In genomic region chr4:94837061-94837460, GRCm38 (mm10) we compare ENCODE assay signal across 21 mouse cellular contexts.
DNase-seq lines count a peak whose midpoint lies in the region; ATAC-seq and TF ChIP-seq lines count a peak whose summit lies in the region.
"Had no signal": no experiment of that assay in that cellular context is flagged by ENCODE, and none has a peak within 500 bp of the region (broad histone marks: within the 10 kb centered on the region; RNA-seq: fewer than 3 reads in every experiment).

No protein-coding gene starts in this region.

- no peak for DNase-seq in gastrocnemius, adult 2 months
- DNase-seq in gastrocnemius, postnatal 10 days: no peak
- peak; percentile 63 for DNase-seq in kidney, adult 2 months
- peak; percentile 36 for DNase-seq in lung, embryonic 14.5 days
- no peak for DNase-seq in lung, postnatal 4 days
- no peak for DNase-seq in midbrain, embryonic 14.5 days
- no peak for DNase-seq in midbrain, embryonic 10.5 days (ENCODE audit: low spot score)
- DNase-seq: adrenal gland, adult 8-10 months; adrenal gland, postnatal 36 days; B cell, adult 2 months; cerebellum, adult 2 months; cerebellum, postnatal 10 days; forebrain, postnatal 0 days; gastrocnemius, postnatal 36 days had no signal

- H3K27me3 ChIP-seq in kidney, adult 2 months (replicated peaks; ENCODE audit: control insufficient read depth, insufficient read depth, low read length): no peaks in the 10 kb centered on the region
- H3K27me3 ChIP-seq in kidney, embryonic 16.5 days (ENCODE audit: insufficient read depth, low read length): no peaks in the 10 kb centered on the region
- H3K27me3 ChIP-seq in lung, embryonic 14.5 days (ENCODE audit: insufficient read depth, low read length): no peaks in the 10 kb centered on the region
- H3K27me3 ChIP-seq in midbrain, embryonic 14.5 days (ENCODE audit: control insufficient read depth, insufficient read depth, low read length): no peaks in the 10 kb centered on the region
- no peaks in the 10 kb centered on the region for H3K27me3 ChIP-seq in midbrain, embryonic 10.5 days (ENCODE audit: low read depth, poor library complexity, severe bottlenecking)
- H3K27me3 ChIP-seq: forebrain, embryonic 13.5 days; heart, embryonic 15.5 days had no signal

- no peak for TF ChIP-seq POLR2A in kidney, adult 2 months (IDR thresholded peaks at IDR 0.05; ENCODE audit: low read depth, low read length)

- no peak overlapping the region for H3K4me2 ChIP-seq in kidney, embryonic 16.5 days (replicated peaks; ENCODE audit: low read depth, low read length)
- no peak overlapping the region for H3K4me2 ChIP-seq in lung, embryonic 14.5 days
- H3K4me2 ChIP-seq in midbrain, embryonic 14.5 days (ENCODE audit: low read length): no peak overlapping the region
- H3K4me2 ChIP-seq: forebrain, embryonic 13.5 days; heart, embryonic 11.5 days; heart, embryonic 15.5 days had no signal

- WGBS in kidney, adult 2 months: 49% methylated on average over 7 of the region's 7 CpGs
- WGBS in kidney, embryonic 16.5 days: 50% methylated on average over 7 of the region's 7 CpGs
- WGBS in lung, embryonic 14.5 days: 44% methylated on average over 7 of the region's 7 CpGs
- 85% methylated on average over 7 of the region's 7 CpGs for WGBS in midbrain, embryonic 14.5 days
- WGBS in midbrain, embryonic 10.5 days: 83% methylated on average over 7 of the region's 7 CpGs

- H3K4me1 ChIP-seq in kidney, adult 2 months (ENCODE audit: control insufficient read depth, insufficient read depth, low read length): no peaks in the 10 kb centered on the region
- H3K4me1 ChIP-seq in kidney, embryonic 16.5 days (ENCODE audit: insufficient read depth, low read length): no peaks in the 10 kb centered on the region
- peaks cover 3% of the 10 kb centered on the region; the same call in 1 of the 2 replicates for H3K4me1 ChIP-seq in lung, embryonic 14.5 days (ENCODE audit: insufficient read depth)
- H3K4me1 ChIP-seq in midbrain, embryonic 14.5 days (ENCODE audit: control insufficient read depth, insufficient read depth, low read length): no peaks in the 10 kb centered on the region
- H3K4me1 ChIP-seq in midbrain, embryonic 10.5 days: no peaks in the 10 kb centered on the region
- H3K4me1 ChIP-seq: embryonic facial prominence, embryonic 10.5 days; forebrain, embryonic 13.5 days; heart, embryonic 15.5 days had no signal

- H3K9ac ChIP-seq in kidney, embryonic 16.5 days (replicated peaks; ENCODE audit: low read length): no peak overlapping the region
- H3K9ac ChIP-seq in lung, embryonic 14.5 days: no peak overlapping the region
- H3K9ac ChIP-seq in midbrain, embryonic 14.5 days (replicated peaks; ENCODE audit: low read length): no peak overlapping the region
- H3K9ac ChIP-seq: forebrain, embryonic 13.5 days; forebrain, postnatal 0 days; heart, embryonic 15.5 days had no signal

- TF ChIP-seq CTCF in gastrocnemius, adult 2 months (IDR thresholded peaks at IDR 0.05): no peak
- no peak for TF ChIP-seq CTCF in kidney, adult 2 months (conservative IDR thresholded peaks at IDR 0.05; ENCODE audit: insufficient read depth, insufficient read length, low read depth, low read length)
- TF ChIP-seq CTCF in lung, embryonic 14.5 days (IDR thresholded peaks at IDR 0.05; ENCODE audit: low read depth): no peak

- intact Hi-C loops in gastrocnemius, adult 2 months (cut with DNase I): no loop called here

- peak overlapping the region; percentile 17; the same call in 1 of the 2 replicates for H3K27ac ChIP-seq in gastrocnemius, adult 2 months
- H3K27ac ChIP-seq in kidney, adult 2 months (ENCODE audit: insufficient read depth, low read depth, low read length): no peak overlapping the region
- H3K27ac ChIP-seq in kidney, embryonic 16.5 days (ENCODE audit: low read length): no peak overlapping the region
- H3K27ac ChIP-seq in lung, embryonic 14.5 days (ENCODE audit: low read depth): no peak overlapping the region
- no peak overlapping the region for H3K27ac ChIP-seq in midbrain, embryonic 14.5 days (replicated peaks; ENCODE audit: low read depth, low read length)
- H3K27ac ChIP-seq in midbrain, embryonic 10.5 days (replicated peaks): no peak overlapping the region
- H3K27ac ChIP-seq: embryonic facial prominence, embryonic 10.5 days; forebrain, embryonic 13.5 days; heart, embryonic 15.5 days had no signal

- no peak overlapping the region for H3K4me3 ChIP-seq in gastrocnemius, adult 2 months
- no peak overlapping the region for H3K4me3 ChIP-seq in kidney, adult 2 months (ENCODE audit: insufficient read depth, low read depth, low read length)
- H3K4me3 ChIP-seq in kidney, embryonic 16.5 days (ENCODE audit: low read length): no peak overlapping the region
- H3K4me3 ChIP-seq in lung, embryonic 14.5 days (ENCODE audit: low read depth, low read length): no peak overlapping the region
- H3K4me3 ChIP-seq in midbrain, embryonic 14.5 days (replicated peaks; ENCODE audit: low read depth, low read length): no peak overlapping the region
- no peak overlapping the region for H3K4me3 ChIP-seq in midbrain, embryonic 10.5 days
- H3K4me3 ChIP-seq: embryonic facial prominence, embryonic 10.5 days; forebrain, embryonic 13.5 days; heart, embryonic 15.5 days had no signal

- no peaks in the 10 kb centered on the region for H3K36me3 ChIP-seq in kidney, adult 2 months (ENCODE audit: control insufficient read depth, insufficient read depth, low read length)
- no peaks in the 10 kb centered on the region for H3K36me3 ChIP-seq in kidney, embryonic 16.5 days (ENCODE audit: insufficient read depth, low read length)
- H3K36me3 ChIP-seq in lung, embryonic 14.5 days (ENCODE audit: insufficient read depth): no peaks in the 10 kb centered on the region
- no peaks in the 10 kb centered on the region for H3K36me3 ChIP-seq in midbrain, embryonic 14.5 days (ENCODE audit: control insufficient read depth, insufficient read depth, low read length)
- no peaks in the 10 kb centered on the region for H3K36me3 ChIP-seq in midbrain, embryonic 10.5 days
- H3K36me3 ChIP-seq: embryonic facial prominence, embryonic 10.5 days; G1E; heart, embryonic 15.5 days had no signal

- ATAC-seq in kidney, embryonic 16.5 days (ENCODE audit: low FRiP score, low TSS enrichment): no peak
- no peak for ATAC-seq in lung, embryonic 14.5 days (ENCODE audit: insufficient read depth)
- ATAC-seq in midbrain, embryonic 14.5 days (ENCODE audit: low FRiP score, low TSS enrichment): peak; percentile 27; the same call in 1 of the 2 replicates
- ATAC-seq: CD4-positive, CD25-positive, alpha-beta regulatory T cell, adult 4 months; forebrain, embryonic 13.5 days; forebrain, postnatal 0 days had no signal

- H3K9me3 ChIP-seq in kidney, embryonic 16.5 days (ENCODE audit: low read length): no peaks in the 10 kb centered on the region
- H3K9me3 ChIP-seq in lung, embryonic 14.5 days (ENCODE audit: low read depth, low read length): no peaks in the 10 kb centered on the region
- H3K9me3 ChIP-seq in midbrain, embryonic 14.5 days (ENCODE audit: control insufficient read depth, low read length): no peaks in the 10 kb centered on the region
- H3K9me3 ChIP-seq in midbrain, embryonic 10.5 days (replicated peaks): no peaks in the 10 kb centered on the region
- H3K9me3 ChIP-seq: embryonic facial prominence, embryonic 10.5 days; forebrain, embryonic 13.5 days; G1E; heart, embryonic 15.5 days had no signal

Comparison
In these comparisons a context has a peak if more than half of its experiments do, and no peak if none do; other contexts are left out.
1. DNase-seq: peak in kidney, adult 2 months (single experiment) and lung, embryonic 14.5 days (single experiment); none in gastrocnemius, adult 2 months (single experiment), gastrocnemius, postnatal 10 days (single experiment), lung, postnatal 4 days (0 of 2), midbrain, embryonic 14.5 days (single experiment) and midbrain, embryonic 10.5 days (single experiment).